Mouse (Mus musculus) embryo, embryonic 11.5 days (tissue): ENCODE measurements at regions not wholly inside any gene's neighbourhood (a gene's known extent, or its start where the extent isn't known, plus 50 kb on each side); places are given as distances from the start of the nearest gene placed in this dataset.

Source experiments
- DNase-seq: peaks from one replicate; pipeline ENCODE4 v3.0.0-alpha.2; 2012; ENCODE audit warnings: low read depth, low spot score

GRCm38 (mm10) chr12:39952854-39953253 is 85.0 kb downstream of the Arl4a start:
- DNase-seq = no peak

GRCm38 (mm10) chr12:39951911-39952310 is 85.9 kb downstream of the Arl4a start:
- DNase-seq = no peak

GRCm38 (mm10) chr12:39950270-39950801 is 87.5 kb downstream of the Arl4a start:
- DNase-seq = no peak

- DNase-seq = no peak
These were observed 94.9 kb downstream of the Arl4a start for GRCm38 (mm10) chr12:39942910-39943309.

- DNase-seq = no peak
These were observed 96.7 kb downstream of the Arl4a start for GRCm38 (mm10) chr12:39941162-39941561.

- no peak for DNase-seq
These were observed 98.8 kb downstream of the Arl4a start for GRCm38 (mm10) chr12:39939017-39939416.

- no peak for DNase-seq
These were observed 99.6 kb downstream of the Arl4a start for GRCm38 (mm10) chr12:39938211-39938610.

GRCm38 (mm10) chr12:39936331-39936730 is 101.5 kb downstream of the Arl4a start:
- no peak for DNase-seq

GRCm38 (mm10) chr12:39935775-39936174 is 102.0 kb downstream of the Arl4a start:
- DNase-seq = no peak

- no peak for DNase-seq
These were observed 102.9 kb downstream of the Arl4a start for GRCm38 (mm10) chr12:39934877-39935276.

GRCm38 (mm10) chr12:39931251-39931650 is 106.6 kb downstream of the Arl4a start:
- DNase-seq = no peak

GRCm38 (mm10) chr12:39927902-39928301 is 109.9 kb downstream of the Arl4a start:
- DNase-seq = no peak

GRCm38 (mm10) chr12:39927014-39927413 is 110.8 kb downstream of the Arl4a start:
- DNase-seq = no peak

- no peak for DNase-seq
These were observed 116.3 kb downstream of the Arl4a start for GRCm38 (mm10) chr12:39921481-39921880.

GRCm38 (mm10) chr12:39920466-39920913 is 117.3 kb downstream of the Arl4a start:
- DNase-seq = peak; percentile 9

GRCm38 (mm10) chr12:39919909-39920308 is 117.9 kb downstream of the Arl4a start:
- DNase-seq = no peak

GRCm38 (mm10) chr12:39888493-39888892 is 149.3 kb downstream of the Arl4a start:
- no peak for DNase-seq

GRCm38 (mm10) chr12:39885366-39885765 is 152.5 kb downstream of the Arl4a start:
- DNase-seq = no peak

- no peak for DNase-seq
These were observed 157.5 kb downstream of the Arl4a start for GRCm38 (mm10) chr12:39880309-39880708.

GRCm38 (mm10) chr12:39873917-39874316 is 163.9 kb downstream of the Arl4a start:
- DNase-seq = no peak

GRCm38 (mm10) chr12:39861797-39862196 is 176.0 kb downstream of the Arl4a start:
- no peak for DNase-seq

GRCm38 (mm10) chr12:39851610-39852009 is 186.2 kb downstream of the Arl4a start:
- DNase-seq = no peak

- no peak for DNase-seq
These were observed 188.3 kb downstream of the Arl4a start for GRCm38 (mm10) chr12:39849346-39850058.
